Mouse (Mus musculus): ENCODE data around the gene Mbtd1.

- TF ChIP-seq POLR2A (IDR thresholded peaks at IDR 0.05; ENCODE audit: extremely low read depth, insufficient read depth, low read length) = no peak
- no peak for TF ChIP-seq CTCF (IDR thresholded peaks at IDR 0.05; ENCODE audit: low read depth, low read length)
Measured at GRCm38 (mm10) chr11:93969171-93969570, 83.5 kb downstream of the Mbtd1 start.

Measured in liver, adult 2 months (tissue).